Mouse (Mus musculus) spleen, adult 10 weeks (tissue): ENCODE data around the gene Wdr43. TPM values are rescaled to one million over a fixed set of nuclear protein-coding genes. Genes with fewer than 3 reads are reported as not detected.

Experiments
- polyA plus RNA-seq: library from polyadenylated mRNA; stranded (reverse); fragments of 350-450 nt; fragmentation: Illumina TruSeq; extraction: RNeasy Lipid Tissue Mini Kit (QIAGEN cat#74804); gene quantifications from one replicate; pipeline ENCODE4 v1.2.3, GENCODE M21; 2015; ENCODE audit warnings: low replicate concordance; ENCODE audit not compliant: insufficient read depth

The Wdr43 gene
- polyA plus RNA-seq: 182 TPM

DNA sequence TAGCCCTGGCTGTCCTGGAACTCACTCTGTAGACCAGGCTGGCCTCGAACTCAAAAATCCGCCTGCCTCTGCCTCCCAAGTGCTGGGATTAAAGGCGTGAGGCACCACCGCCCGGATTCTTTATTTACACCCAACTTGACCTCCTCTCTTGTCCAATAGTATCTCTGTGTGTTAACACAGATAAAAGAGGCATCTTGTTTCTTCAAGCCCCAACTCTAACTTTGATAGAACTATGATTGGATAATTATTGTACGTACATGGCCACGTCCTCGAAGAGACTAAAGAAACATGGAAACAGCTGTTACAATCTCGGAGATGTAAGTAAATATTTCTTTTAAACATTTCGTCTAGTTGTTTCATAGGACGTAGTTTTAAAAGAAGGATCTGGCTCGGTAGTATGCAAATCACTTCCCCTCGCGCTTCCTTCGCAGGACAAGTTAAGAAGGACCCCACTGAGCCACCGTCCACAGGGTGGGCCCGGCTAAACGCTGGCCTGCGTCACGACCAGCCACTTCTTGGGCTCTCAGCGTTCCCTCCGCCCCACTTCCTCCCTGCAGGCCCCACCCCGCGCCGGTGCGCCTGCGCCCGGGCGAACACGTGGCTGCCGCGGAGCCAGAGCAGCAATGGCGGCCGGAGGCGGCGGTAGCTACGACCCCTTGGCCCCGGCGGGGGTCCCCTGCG is at the start of gene Wdr43:
Wdr43 (plus strand) TSS at position 258 of the 681 bp plus-strand sequence.

DNA sequence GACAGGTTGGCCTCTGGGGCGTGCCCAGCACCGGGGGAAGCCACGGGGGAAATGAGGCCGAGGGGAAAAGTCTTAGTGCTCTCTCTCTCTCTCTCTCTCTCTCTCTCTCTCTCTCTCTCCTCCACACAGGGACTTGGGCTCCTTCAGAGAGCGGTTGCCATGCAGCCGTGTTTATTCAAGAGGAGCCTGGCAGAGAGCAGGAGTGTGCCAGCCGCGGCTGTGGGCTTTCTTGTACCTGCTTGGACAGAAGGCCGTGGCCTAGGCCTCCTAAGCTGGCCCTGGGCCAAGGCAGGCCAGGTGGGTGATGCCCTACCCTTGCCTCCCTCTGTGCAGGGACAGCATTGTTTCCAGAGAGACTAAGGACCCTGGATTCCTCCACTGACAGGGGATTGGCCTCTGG is 57.4 kb downstream of the Wdr43 start, which contains the start of gene Togaram2:
Togaram2 (plus strand) TSS at position 170 of the 400 bp plus-strand sequence.

Other genes starting within 250 kb of the Wdr43 start
- 1.1 TPM for gene Gm4707, start 156.0 kb upstream of the Wdr43 start, polyA plus RNA-seq
- 157 TPM for gene Smchd1, start 140.6 kb upstream of the Wdr43 start, polyA plus RNA-seq
- gene Ndc80, start 89.0 kb upstream of the Wdr43 start, polyA plus RNA-seq: 16.4 TPM
- 0.19 TPM for gene Spdya, start 63.8 kb upstream of the Wdr43 start, polyA plus RNA-seq
- gene Togaram2, start 57.4 kb downstream of the Wdr43 start, polyA plus RNA-seq: not detected
- gene Pcare, start 137.0 kb downstream of the Wdr43 start, polyA plus RNA-seq: not detected
- gene Clip4, start 152.6 kb downstream of the Wdr43 start, polyA plus RNA-seq: 0.62 TPM